Mouse (Mus musculus): ENCODE measurements around the gene Ppt1. TPM values are rescaled to one million over a fixed set of nuclear protein-coding genes. Genes with fewer than 3 reads are reported as not detected.

Gene Ppt1
- polyA plus RNA-seq, 1 experiment: 40.0 TPM

DNA sequence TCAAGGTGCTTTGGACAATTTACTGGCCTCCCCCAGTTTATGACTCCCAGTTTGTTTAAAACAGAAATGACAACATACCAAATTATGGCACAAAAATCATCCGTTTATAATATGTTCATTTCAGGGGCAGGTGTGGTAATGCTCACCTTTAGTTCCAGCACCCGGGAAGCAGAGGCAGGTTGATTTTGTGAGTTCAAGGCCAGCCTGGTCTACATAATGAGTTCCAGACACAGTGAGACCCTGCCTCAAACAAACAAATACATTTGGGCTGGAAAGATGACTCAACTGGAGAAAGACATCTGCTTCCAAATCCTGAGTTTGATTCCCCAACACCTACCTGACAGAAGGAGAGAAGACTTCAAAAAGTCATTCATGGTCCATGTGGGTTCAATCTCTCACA, 51.3 kb downstream of the Ppt1 start:
- Histone ChIP-seq H3K79me2 (ENCODE audit: control insufficient read depth, insufficient read depth) (peaks cover 34% of the 10 kb centered on the region), H3K79me3 (ENCODE audit: low read depth) (peaks cover 32% of the 10 kb centered on the region), H3K4me3 (ENCODE audit: insufficient read depth, poor library complexity, severe bottlenecking) (no peak overlapping the region), H3ac (ENCODE audit: control insufficient read depth, insufficient read length, low read depth) (no peak overlapping the region), H3K36me3 (ENCODE audit: control insufficient read depth, insufficient read depth) (peaks cover 3% of the 10 kb centered on the region), H3K27me3 (ENCODE audit: control insufficient read depth, insufficient read depth, insufficient read length) (no peaks in the 10 kb centered on the region)
- no peak for TF ChIP-seq CEBPB (IDR thresholded peaks at IDR 0.05; ENCODE audit: low read depth)

DNA sequence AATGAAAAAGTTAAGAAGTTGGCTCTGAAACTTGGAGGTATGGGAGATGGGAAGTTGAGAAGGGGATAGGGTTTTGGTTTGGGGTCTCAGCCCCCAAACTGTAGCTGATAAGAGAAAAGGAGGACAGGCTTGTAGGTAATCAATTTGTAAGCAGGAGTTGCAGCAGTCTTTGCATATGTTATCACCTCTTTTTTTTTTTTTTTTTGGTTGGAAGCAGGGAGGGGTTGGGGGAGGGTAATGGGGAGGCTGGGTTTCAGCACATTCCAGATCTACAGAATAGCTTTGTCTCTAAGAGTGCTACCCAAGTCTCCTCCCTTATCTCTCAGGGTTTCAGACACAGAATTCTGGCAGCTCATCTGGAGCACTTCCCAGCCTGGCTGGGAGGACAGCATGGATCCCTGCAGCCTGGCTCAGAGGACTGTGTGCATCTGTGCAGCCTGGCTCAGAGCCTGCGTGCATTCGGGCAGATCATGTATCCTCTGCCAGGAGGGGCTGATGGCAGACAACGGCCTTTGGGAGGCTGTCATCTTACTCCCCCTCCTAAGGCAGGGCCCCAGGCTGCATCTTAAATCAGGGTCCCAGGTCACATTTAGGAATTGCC, 54.9 kb downstream of the Ppt1 start:
- TF ChIP-seq USF1 (IDR thresholded peaks at IDR 0.05; ENCODE audit: low read depth): no peak
- TF ChIP-seq MAX (IDR thresholded peaks at IDR 0.05): no peak
- no peak for TF ChIP-seq CTCF (IDR thresholded peaks at IDR 0.05; ENCODE audit: control insufficient read depth, insufficient read depth, insufficient read length)
- TF ChIP-seq CEBPB (IDR thresholded peaks at IDR 0.05; ENCODE audit: low read depth): no peak
- TF ChIP-seq MYOG (IDR thresholded peaks at IDR 0.05; ENCODE audit: control insufficient read depth, extremely low read depth, insufficient read length): no peak

DNA sequence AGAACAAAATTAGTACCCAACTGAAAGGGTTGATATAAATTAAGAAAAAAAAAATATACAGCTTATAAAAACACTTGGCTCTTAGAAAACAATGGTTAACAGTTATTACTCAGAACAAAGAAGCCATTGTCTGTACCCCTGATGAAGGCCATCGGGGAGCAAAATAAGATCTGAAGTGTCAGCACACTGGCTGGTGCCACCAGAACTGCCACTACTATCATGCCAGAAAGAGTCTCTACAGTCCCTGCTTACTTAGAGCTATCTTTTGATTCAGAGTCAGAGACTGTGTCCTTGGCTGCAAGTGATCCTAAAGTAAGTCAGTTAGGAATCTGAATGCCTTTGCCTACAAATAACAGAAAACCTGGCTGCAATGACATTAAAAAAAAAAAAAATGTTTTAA, 55.6 kb downstream of the Ppt1 start:
- Histone ChIP-seq H3K4me3 (ENCODE audit: insufficient read depth, poor library complexity, severe bottlenecking) (no peak overlapping the region), H3K27me3 (ENCODE audit: control insufficient read depth, insufficient read depth, insufficient read length) (no peaks in the 10 kb centered on the region), H3ac (ENCODE audit: control insufficient read depth, insufficient read length, low read depth) (no peak overlapping the region), H3K36me3 (ENCODE audit: control insufficient read depth, insufficient read depth) (no peaks in the 10 kb centered on the region), H3K79me3 (ENCODE audit: low read depth) (no peaks in the 10 kb centered on the region), H3K79me2 (ENCODE audit: control insufficient read depth, insufficient read depth) (no peaks in the 10 kb centered on the region)
- TF ChIP-seq CTCF (IDR thresholded peaks at IDR 0.05; ENCODE audit: control insufficient read depth, insufficient read depth, insufficient read length): no peak
- TF ChIP-seq USF1 (IDR thresholded peaks at IDR 0.05; ENCODE audit: low read depth): no peak
- no peak for TF ChIP-seq MYOG (IDR thresholded peaks at IDR 0.05; ENCODE audit: control insufficient read depth, extremely low read depth, insufficient read length)
- no peak for TF ChIP-seq MYOD1 (IDR thresholded peaks at IDR 0.05; ENCODE audit: control insufficient read depth, insufficient read length, low read depth)

More for the DNA sequence above, 54.9 kb downstream of the Ppt1 start:
- peak overlapping the region; percentile 22 for H3ac ChIP-seq (ENCODE audit: control insufficient read depth, insufficient read length, low read depth)
- H3K79me2 ChIP-seq (ENCODE audit: control insufficient read depth, insufficient read depth): no peaks in the 10 kb centered on the region
- no peaks in the 10 kb centered on the region for H3K36me3 ChIP-seq (ENCODE audit: control insufficient read depth, insufficient read depth)
- H3K27me3 ChIP-seq (ENCODE audit: control insufficient read depth, insufficient read depth, insufficient read length): no peaks in the 10 kb centered on the region
- no peak overlapping the region for H3K4me3 ChIP-seq (ENCODE audit: insufficient read depth, poor library complexity, severe bottlenecking)
- no peaks in the 10 kb centered on the region for H3K79me3 ChIP-seq (ENCODE audit: low read depth)

- Histone ChIP-seq H3K79me3 (ENCODE audit: low read depth) (no peaks in the 10 kb centered on the region), H3K36me3 (ENCODE audit: control insufficient read depth, insufficient read depth) (no peaks in the 10 kb centered on the region), H3K79me2 (ENCODE audit: control insufficient read depth, insufficient read depth) (no peaks in the 10 kb centered on the region), H3ac (ENCODE audit: control insufficient read depth, insufficient read length, low read depth) (no peak overlapping the region), H3K4me3 (ENCODE audit: insufficient read depth, poor library complexity, severe bottlenecking) (no peak overlapping the region), H3K27me3 (ENCODE audit: control insufficient read depth, insufficient read depth, insufficient read length) (no peaks in the 10 kb centered on the region)
- TF ChIP-seq FOSL1 (IDR thresholded peaks at IDR 0.05; ENCODE audit: insufficient read depth, low read length, poor library complexity, severe bottlenecking): no peak
Observed at GRCm38 (mm10) chr4:122892157-122892556, 56.1 kb downstream of the Ppt1 start.

- no peaks in the 10 kb centered on the region for H3K79me3 ChIP-seq (ENCODE audit: low read depth)
- no peaks in the 10 kb centered on the region for H3K79me2 ChIP-seq (ENCODE audit: control insufficient read depth, insufficient read depth)
- TF ChIP-seq MYOD1 (IDR thresholded peaks at IDR 0.05; ENCODE audit: control insufficient read depth, insufficient read length, low read depth): no peak
- no peak for TF ChIP-seq USF1 (IDR thresholded peaks at IDR 0.05; ENCODE audit: low read depth)
- no peak for TF ChIP-seq CTCF (IDR thresholded peaks at IDR 0.05; ENCODE audit: control insufficient read depth, insufficient read depth, insufficient read length)
- no peak for TF ChIP-seq MYOG (IDR thresholded peaks at IDR 0.05; ENCODE audit: control insufficient read depth, extremely low read depth, insufficient read length)
- TF ChIP-seq MAX (IDR thresholded peaks at IDR 0.05): no peak
- TF ChIP-seq FOSL1 (IDR thresholded peaks at IDR 0.05; ENCODE audit: insufficient read depth, low read length, poor library complexity, severe bottlenecking): no peak
- no peak for TF ChIP-seq CEBPB (IDR thresholded peaks at IDR 0.05; ENCODE audit: low read depth)
- no peaks in the 10 kb centered on the region for H3K36me3 ChIP-seq (ENCODE audit: control insufficient read depth, insufficient read depth)
- peaks cover 3% of the 10 kb centered on the region for H3K27me3 ChIP-seq (ENCODE audit: control insufficient read depth, insufficient read depth, insufficient read length)
- H3K4me3 ChIP-seq (ENCODE audit: insufficient read depth, poor library complexity, severe bottlenecking): no peak overlapping the region
- H3ac ChIP-seq (ENCODE audit: control insufficient read depth, insufficient read length, low read depth): no peak overlapping the region
Observed at GRCm38 (mm10) chr4:122897750-122898149, 61.7 kb downstream of the Ppt1 start.

DNA sequence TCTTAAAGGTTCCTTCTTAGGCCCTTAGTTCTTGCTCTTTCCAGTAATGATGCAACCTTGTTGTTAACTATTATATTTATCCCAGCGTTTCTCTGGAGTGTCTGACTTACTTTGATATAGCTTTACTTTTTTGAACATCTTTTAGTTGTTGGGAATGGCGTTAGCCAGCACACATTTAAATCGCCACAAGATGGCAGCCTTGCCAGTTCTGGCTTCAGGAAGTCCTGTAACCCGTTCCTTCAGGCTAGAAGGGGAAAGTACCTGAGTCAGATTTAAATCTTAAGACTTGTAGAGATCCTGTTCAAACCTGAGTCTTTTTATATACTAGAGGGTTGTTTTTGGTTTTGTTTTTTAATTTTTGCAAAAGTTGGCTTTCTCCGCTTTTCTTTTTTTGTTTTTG, 62.3 kb downstream of the Ppt1 start:
- TF ChIP-seq CTCF (IDR thresholded peaks at IDR 0.05; ENCODE audit: control insufficient read depth, insufficient read depth, insufficient read length) (peak; percentile 26), USF1 (IDR thresholded peaks at IDR 0.05; ENCODE audit: low read depth) (no peak)
- Histone ChIP-seq H3K79me2 (ENCODE audit: control insufficient read depth, insufficient read depth) (no peaks in the 10 kb centered on the region), H3ac (ENCODE audit: control insufficient read depth, insufficient read length, low read depth) (no peak overlapping the region), H3K4me3 (ENCODE audit: insufficient read depth, poor library complexity, severe bottlenecking) (no peak overlapping the region), H3K36me3 (ENCODE audit: control insufficient read depth, insufficient read depth) (no peaks in the 10 kb centered on the region), H3K79me3 (ENCODE audit: low read depth) (no peaks in the 10 kb centered on the region), H3K27me3 (ENCODE audit: control insufficient read depth, insufficient read depth, insufficient read length) (peaks cover 3% of the 10 kb centered on the region)
